Mouse (Mus musculus) cerebellum, postnatal 4 days (tissue): ENCODE results near the gene Jagn1.

Experiments used
- DNase-seq, 2 experiments: peaks; one replicate each; pipeline ENCODE4 v3.0.0; 2022; ENCODE audit warnings: low spot score in 2 of 2, mixed read lengths in 1 of 2

Gene Jagn1

DNA sequence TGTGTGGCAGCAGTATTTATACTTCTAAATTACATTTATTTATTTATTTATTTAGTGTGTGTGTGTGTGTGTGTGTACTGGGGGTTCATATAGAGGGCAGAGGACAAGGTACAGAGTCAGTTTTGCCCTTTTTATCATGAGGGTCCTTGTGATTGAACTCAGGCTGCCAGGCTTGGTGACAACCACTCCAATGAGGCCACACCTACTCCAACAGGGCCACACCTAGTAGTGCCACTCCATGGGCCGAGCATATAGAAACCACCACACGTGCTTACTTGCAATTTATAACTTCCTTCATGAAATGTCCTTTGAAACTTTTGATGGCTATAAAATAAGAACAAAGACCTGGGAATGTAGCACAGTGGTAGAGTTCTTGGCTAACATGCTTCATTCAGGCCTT lies 30.9 kb downstream of the Jagn1 start:
- no peak for DNase-seq

DNA sequence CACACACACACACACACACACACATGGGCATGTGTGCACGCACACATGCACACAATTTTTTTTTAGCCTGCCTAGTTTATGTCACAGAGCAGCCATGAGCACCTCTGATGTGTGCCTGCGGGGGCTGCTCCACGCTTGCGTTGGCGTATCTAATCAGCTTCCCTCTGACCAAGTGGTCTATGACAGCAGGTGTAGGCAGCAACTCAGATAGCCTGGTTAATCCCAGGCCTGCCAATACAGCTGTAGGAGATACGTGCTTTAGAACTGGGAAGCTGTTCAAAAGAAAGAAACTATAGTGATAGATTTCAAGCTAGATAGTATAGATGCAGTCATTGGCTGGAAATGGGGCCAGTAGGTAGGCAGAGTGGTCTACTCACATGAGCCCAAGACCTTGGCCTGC lies 31.3 kb downstream of the Jagn1 start:
- DNase-seq = no peak

DNA sequence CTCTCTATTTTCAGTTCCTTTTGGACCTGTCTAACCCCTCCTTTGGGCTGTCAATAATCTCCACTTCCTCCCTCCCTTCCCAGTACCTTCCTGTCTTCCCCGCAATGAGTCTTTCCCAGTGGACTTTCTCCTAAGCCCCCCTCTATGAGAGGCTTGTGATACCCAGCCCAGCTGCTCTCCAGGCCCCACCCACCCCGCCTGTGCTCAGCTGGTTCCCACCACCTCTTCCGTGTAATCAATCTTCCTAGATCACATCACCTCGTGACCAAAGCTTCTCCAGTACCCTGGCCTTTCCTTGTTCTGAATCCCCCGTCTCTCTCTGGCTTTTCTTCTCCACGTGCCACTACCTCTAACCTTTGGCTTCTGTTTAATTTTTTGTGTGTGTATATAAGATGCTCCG lies 35.0 kb downstream of the Jagn1 start:
- DNase-seq = no peak

DNA sequence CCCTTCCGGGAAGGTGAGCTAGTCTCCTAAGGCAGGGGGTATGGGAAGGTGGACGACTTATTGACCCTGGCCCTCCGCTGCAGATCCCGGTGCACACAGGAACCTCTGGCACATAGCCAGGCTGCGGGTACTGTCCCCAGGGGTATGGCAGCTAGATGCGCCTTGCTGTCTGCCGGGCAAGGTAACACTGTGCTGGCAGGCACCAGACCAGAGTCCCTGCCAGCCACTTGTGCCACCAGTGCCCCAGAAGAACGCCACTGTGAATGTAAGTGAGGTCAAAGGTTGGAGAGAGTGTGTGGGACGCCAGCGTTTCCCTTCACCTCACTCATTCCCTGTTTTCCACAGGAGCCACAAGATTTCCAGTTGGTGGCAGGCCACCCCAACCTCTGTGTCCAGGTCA lies 36.5 kb downstream of the Jagn1 start:
- no peak for DNase-seq

DNA sequence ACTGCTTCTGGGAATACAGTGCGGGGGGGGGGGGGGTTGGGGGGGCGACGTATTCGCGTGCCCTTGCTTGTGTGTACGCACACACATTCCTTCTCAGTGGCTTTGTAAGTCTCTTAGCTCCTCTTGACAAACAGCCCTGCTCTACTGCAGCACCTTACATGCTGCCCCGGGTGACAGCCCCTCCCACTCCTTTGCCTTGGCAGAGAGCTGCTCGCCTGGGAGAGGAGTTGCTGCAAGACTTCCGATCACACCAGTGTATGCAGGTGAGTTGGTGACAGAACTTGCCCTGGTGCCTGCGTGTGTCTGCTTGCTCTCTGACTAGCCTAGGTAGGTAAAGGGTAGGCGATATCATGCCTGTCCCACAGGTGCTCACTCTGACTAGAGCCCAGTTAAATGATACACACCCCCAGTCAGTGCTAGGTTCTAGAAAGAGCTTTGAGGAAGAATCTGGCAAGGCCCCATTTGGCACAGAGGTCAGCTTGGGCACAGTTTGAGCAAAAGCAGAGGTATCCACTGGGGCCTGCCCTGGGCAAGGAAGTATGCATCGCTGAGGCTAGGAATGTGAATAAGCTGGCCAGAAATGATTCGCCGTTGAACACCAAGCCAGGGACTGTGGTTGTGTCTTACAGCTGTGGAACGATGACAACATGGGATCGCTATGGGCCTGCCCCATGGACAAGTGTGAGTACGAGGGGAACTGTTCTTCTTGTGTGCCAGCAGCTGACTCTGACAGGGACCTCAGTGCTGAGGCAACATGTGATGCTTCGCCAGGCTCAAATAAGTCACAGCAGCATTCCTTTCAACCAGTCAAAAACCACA lies 38.4 kb downstream of the Jagn1 start:
- no peak for DNase-seq

DNA sequence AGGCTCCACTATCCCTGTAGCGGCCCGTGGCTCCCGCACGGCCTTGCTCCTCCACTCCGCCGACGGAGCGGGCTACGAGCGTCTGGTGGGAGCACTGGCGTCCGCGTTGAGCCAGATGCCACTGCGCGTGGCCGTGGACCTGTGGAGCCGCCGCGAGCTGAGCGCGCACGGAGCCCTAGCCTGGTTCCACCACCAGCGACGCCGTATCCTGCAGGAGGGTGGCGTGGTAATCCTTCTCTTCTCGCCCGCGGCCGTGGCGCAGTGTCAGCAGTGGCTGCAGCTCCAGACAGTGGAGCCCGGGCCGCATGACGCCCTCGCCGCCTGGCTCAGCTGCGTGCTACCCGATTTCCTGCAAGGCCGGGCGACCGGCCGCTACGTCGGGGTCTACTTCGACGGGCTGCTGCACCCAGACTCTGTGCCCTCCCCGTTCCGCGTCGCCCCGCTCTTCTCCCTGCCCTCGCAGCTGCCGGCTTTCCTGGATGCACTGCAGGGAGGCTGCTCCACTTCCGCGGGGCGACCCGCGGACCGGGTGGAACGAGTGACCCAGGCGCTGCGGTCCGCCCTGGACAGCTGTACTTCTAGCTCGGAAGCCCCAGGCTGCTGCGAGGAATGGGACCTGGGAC lies 40.2 kb downstream of the Jagn1 start:
- DNase-seq = peak in 1 of 2 experiments; percentile 43

DNA sequence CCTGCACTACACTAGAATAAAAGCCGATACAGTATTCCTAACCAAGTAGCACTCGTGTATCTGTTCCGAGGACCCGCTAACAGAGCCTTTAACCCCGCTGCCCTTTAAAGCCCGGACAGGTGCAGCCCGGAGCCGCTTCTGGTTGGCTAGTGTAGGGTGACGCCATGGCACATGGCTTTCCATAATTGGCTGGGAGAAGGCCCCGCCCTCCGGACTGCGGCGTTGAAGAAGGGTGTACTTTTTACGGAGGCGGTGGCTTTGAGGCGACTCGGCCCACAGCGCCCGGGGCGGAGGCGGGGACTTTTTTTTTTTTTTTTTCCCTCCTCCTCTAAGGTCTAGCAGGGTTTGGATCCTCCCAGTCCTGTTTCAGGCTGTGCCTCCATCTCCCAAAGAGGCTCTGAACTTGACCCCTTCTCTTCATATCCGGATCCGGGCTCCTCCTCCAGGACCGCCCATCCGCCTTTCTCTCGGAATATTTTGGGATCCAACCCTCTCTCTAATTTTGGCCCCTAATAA lies 40.8 kb downstream of the Jagn1 start, which contains the start of gene Creld1:
Creld1 (plus strand) TSS at position 198 of the 516 bp plus-strand sequence.
- DNase-seq = peak; percentile 79 to 88

DNA sequence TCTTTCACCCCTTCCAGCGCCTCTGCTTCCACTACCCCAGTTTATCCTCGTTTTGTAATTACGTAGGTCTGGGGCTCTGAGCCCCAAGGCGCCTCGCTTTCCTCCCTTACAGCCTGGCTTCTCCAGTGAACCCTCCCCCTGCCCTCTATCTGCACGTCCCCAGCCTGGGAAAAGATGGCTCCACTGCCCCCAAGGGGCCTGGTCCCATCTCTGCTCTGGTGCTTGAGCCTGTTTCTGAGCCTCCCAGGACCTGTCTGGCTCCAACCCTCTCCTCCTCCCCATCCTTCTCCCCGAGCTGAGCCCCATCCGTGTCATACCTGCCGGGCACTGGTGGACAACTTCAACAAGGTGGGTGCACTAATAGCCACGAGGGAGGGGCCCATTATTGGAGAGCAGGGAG lies 41.4 kb downstream of the Jagn1 start:
- no peak for DNase-seq

DNA sequence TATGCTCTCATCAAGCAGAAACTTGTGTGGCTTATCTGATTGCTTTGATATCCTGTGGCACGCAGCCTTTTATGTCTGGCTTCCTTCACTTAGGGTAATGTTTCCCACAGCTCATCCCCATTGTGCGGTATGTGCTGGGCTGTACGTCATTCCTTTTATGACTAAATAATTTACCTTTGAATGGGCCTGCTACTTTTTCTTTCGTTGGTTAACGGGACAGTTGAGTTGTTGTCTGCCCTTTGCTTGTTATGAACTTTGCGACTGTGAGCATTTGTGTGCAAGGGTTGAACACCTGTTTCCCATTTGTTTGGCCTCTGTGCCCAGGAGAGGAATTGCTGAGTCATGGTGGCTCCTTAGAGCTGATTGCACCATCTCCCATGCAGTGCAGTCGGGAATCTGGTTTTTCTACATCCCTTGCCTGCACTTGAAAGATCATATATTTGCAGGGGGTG lies 44.8 kb downstream of the Jagn1 start:
- DNase-seq = no peak

DNA sequence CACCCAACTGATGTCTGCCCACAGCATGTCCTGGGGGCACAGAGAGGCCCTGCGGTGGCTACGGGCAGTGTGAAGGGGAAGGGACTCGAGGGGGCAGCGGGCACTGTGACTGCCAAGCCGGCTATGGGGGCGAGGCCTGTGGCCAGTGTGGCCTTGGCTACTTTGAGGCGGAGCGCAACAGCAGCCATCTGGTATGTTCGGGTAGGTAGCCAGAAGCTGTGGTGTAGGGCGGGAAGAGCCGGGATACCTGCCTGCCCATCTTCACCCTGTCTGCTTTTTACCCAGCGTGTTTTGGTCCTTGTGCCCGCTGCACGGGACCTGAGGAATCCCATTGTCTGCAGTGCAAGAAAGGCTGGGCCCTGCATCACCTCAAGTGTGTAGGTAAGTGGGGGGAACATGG lies 47.0 kb downstream of the Jagn1 start:
- DNase-seq = no peak

DNA sequence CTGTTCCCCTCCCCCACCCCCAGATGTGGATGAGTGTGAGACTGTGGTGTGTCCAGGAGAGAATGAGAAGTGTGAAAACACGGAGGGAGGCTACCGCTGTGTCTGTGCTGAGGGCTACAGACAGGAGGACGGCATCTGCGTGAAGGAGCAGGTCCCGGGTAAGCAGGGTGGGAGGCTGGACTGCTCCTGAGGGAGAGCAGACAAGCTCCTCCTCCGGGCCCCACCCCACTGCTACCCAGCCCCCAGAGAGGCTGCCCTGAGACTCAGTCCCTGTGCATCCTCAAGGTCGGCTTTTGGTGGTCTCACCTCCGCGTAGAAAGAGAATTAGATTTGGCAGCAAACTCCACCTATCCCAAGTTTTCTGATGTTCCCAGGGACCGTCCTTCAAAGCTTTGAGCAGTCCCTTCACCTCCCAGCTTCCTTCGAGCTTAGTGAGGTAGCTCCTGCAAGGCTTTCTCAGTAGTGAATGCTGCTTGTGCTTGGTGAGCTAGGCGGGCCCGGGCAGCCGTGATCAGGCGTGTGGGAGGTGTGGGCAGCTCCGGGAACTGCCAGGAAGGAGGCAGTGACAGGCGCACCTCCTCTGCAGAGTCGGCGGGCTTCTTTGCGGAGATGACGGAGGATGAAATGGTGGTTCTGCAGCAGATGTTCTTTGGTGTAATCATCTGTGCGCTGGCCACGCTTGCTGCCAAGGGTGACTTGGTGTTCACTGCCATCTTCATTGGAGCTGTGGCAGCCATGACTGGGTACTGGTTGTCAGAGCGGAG lies 49.9 kb downstream of the Jagn1 start:
- no peak for DNase-seq

DNA sequence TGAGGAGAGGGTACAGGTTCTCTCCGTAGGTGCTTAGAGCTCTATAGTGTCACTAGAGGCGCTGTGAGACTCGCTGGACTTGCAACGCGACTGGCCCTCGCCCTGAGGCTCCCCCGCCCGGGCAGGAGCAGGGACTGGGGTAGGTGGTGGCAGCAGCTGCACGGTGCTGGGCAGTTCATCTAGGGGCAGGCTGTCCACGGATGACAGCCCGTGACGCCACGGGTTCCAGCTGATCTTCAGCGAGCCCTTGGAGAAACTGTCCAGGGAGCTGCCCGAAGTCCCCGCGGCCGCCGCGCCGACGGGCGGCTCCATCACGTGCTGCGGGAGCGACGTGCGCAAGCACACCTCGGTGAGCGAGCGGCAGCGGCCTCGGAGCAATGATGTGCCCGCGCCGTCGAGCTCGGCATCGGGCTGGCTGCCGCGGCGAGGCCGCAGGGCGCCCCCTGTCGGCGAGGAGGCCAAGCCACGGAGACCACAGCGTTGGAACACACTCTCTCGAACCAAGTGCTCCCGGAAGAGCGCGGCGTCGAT lies 52.0 kb downstream of the Jagn1 start:
- peak; percentile 57 to 86 for DNase-seq

DNA sequence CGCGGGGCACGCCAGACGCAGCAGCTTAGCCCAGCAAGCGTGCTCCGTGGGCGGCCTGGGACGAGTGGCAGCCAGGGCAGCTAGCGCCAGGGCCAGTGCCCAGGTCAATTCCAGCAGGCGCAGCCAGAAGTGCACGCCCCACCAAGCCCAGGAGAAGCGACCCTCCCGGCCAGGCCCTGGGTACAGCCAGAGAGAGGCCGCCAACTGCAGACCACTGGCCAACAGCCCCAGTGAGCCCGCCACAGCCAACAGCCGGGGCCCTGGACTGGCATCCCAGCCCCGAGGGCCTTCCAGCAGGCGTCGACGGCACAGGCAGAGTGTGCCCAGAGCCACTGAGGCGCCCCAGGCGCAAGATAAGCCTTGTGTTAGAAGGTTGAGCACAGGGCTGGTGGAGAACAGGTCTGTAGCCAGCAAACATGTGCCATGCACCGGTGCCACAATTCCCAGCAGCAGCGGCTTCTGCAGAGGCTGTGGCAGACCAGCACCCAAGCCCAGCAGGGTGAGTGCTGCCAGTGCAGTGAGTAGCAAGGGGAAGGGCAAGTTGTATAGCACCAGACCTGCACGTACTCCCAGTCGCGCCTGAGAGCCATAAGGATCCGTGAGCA lies 52.8 kb downstream of the Jagn1 start:
- DNase-seq = peak in 1 of 2 experiments; percentile 34
